Mouse (Mus musculus): ENCODE results near the gene Nos2. TPM values are rescaled to one million over a fixed set of nuclear protein-coding genes. Genes with fewer than 3 reads are reported as not detected.

The Nos2 gene
- polyA plus RNA-seq, 1 experiment from 2014 or later, result 5.3 TPM

GRCm38 (mm10) chr11:78924111-78924510, 3.5 kb downstream of the Nos2 start:
- Histone ChIP-seq H3K4me2 (replicated peaks; ENCODE audit: low read depth, low read length) (0 out of 2 replicates have a peak overlapping the region, but pooled peaks have one; percentile 61), H3K27me3 (replicated peaks; ENCODE audit: insufficient read depth, low read length) (peaks cover 28% of the 10 kb centered on the region; the same call in 1 of the 2 replicates), H3K9ac (replicated peaks; ENCODE audit: low read depth) (no peak overlapping the region), H3K4me1 (ENCODE audit: insufficient read depth, low read depth, low read length) (peaks cover 7% of the 10 kb centered on the region; the same call in 1 of the 2 replicates), H3K27ac (ENCODE audit: low read length) (peak overlapping the region; percentile 55; the same call in 1 of the 2 replicates), H3K36me3 (ENCODE audit: insufficient read depth, low read length) (no peaks in the 10 kb centered on the region), H3K9me3 (ENCODE audit: low read length) (no peaks in the 10 kb centered on the region), H3K4me3 (ENCODE audit: low read depth, low read length) (no peak overlapping the region)
- WGBS, result 6% methylated on average over 9 of the region's 9 CpGs
- TF ChIP-seq EP300 (IDR thresholded peaks at IDR 0.05), result no peak
- 0 out of 2 replicates have a peak, but pooled peaks have one; percentile 12 for TF ChIP-seq CTCF (IDR thresholded peaks at IDR 0.05)
- DNase-seq (ENCODE audit: low spot score) (peak; percentile 14), ATAC-seq (no peak)

- H3K9me3 ChIP-seq (ENCODE audit: low read length), result no peaks in the 10 kb centered on the region
- WGBS, result under 1% methylated on average over 37 of the region's 37 CpGs
- peaks cover 28% of the 10 kb centered on the region; the same call in 1 of the 2 replicates for H3K27me3 ChIP-seq (replicated peaks; ENCODE audit: insufficient read depth, low read length)
- peak overlapping the region; percentile 35 for H3K4me3 ChIP-seq (ENCODE audit: low read depth, low read length)
- H3K4me2 ChIP-seq (replicated peaks; ENCODE audit: low read depth, low read length), result peak overlapping the region; percentile 61
- H3K9ac ChIP-seq (replicated peaks; ENCODE audit: low read depth), result 0 out of 2 replicates have a peak overlapping the region, but pooled peaks have one; percentile 26
- H3K27ac ChIP-seq (ENCODE audit: low read length), result 0 out of 2 replicates have a peak overlapping the region, but pooled peaks have one; percentile 14
- no peak for TF ChIP-seq EP300 (IDR thresholded peaks at IDR 0.05)
- TF ChIP-seq CTCF (IDR thresholded peaks at IDR 0.05), result no peak
- no peaks in the 10 kb centered on the region for H3K36me3 ChIP-seq (ENCODE audit: insufficient read depth, low read length)
- H3K4me1 ChIP-seq (ENCODE audit: insufficient read depth, low read depth, low read length), result peaks cover 12% of the 10 kb centered on the region; the same call in 1 of the 2 replicates
- peak; percentile 77 for ATAC-seq
- DNase-seq (ENCODE audit: low spot score), result peak; percentile 33
Measured at GRCm38 (mm10) chr11:78924916-78925315, 4.3 kb downstream of the Nos2 start.

GRCm38 (mm10) chr11:78929345-78929744, 8.8 kb downstream of the Nos2 start:
- Histone ChIP-seq H3K4me2 (replicated peaks; ENCODE audit: low read depth, low read length) (no peak overlapping the region), H3K36me3 (ENCODE audit: insufficient read depth, low read length) (no peaks in the 10 kb centered on the region), H3K9me3 (ENCODE audit: low read length) (no peaks in the 10 kb centered on the region), H3K27ac (ENCODE audit: low read length) (no peak overlapping the region), H3K27me3 (replicated peaks; ENCODE audit: insufficient read depth, low read length) (peaks cover 23% of the 10 kb centered on the region; the same call in 1 of the 2 replicates), H3K4me1 (ENCODE audit: insufficient read depth, low read depth, low read length) (peaks cover 12% of the 10 kb centered on the region; the same call in 1 of the 2 replicates), H3K9ac (replicated peaks; ENCODE audit: low read depth) (no peak overlapping the region), H3K4me3 (ENCODE audit: low read depth, low read length) (no peak overlapping the region)
- peak; percentile 82 for DNase-seq (ENCODE audit: low spot score)
- ATAC-seq, result peak; percentile 74
- TF ChIP-seq EP300 (IDR thresholded peaks at IDR 0.05), result no peak
- no peak for TF ChIP-seq CTCF (IDR thresholded peaks at IDR 0.05)
- whole genome bisulfite sequencing, result 20% methylated on average over 5 of the region's 5 CpGs

GRCm38 (mm10) chr11:78934307-78934706, 13.7 kb downstream of the Nos2 start:
- no peak for ATAC-seq
- 0 out of 2 replicates have a peak, but pooled peaks cover 6% of the 10 kb centered on the region for H3K4me1 ChIP-seq (ENCODE audit: insufficient read depth, low read depth, low read length)
- DNase-seq (ENCODE audit: low spot score), result no peak
- H3K27me3 ChIP-seq (replicated peaks; ENCODE audit: insufficient read depth, low read length), result no peaks in the 10 kb centered on the region
- no peak overlapping the region for H3K9ac ChIP-seq (replicated peaks; ENCODE audit: low read depth)
- H3K4me3 ChIP-seq (ENCODE audit: low read depth, low read length), result no peak overlapping the region
- WGBS, result 67% methylated on average over 7 of the region's 7 CpGs
- no peak overlapping the region for H3K4me2 ChIP-seq (replicated peaks; ENCODE audit: low read depth, low read length)
- no peaks in the 10 kb centered on the region for H3K36me3 ChIP-seq (ENCODE audit: insufficient read depth, low read length)
- H3K27ac ChIP-seq (ENCODE audit: low read length), result peak overlapping the region; percentile 81
- H3K9me3 ChIP-seq (ENCODE audit: low read length), result no peaks in the 10 kb centered on the region
- TF ChIP-seq CTCF (IDR thresholded peaks at IDR 0.05) (no peak), EP300 (IDR thresholded peaks at IDR 0.05) (no peak)

- no peaks in the 10 kb centered on the region for H3K9me3 ChIP-seq (ENCODE audit: low read length)
- H3K4me2 ChIP-seq (replicated peaks; ENCODE audit: low read depth, low read length), result no peak overlapping the region
- H3K9ac ChIP-seq (replicated peaks; ENCODE audit: low read depth), result no peak overlapping the region
- TF ChIP-seq EP300 (IDR thresholded peaks at IDR 0.05) (no peak), CTCF (IDR thresholded peaks at IDR 0.05) (no peak)
- 0 out of 2 replicates have a peak, but pooled peaks cover 3% of the 10 kb centered on the region for H3K4me1 ChIP-seq (ENCODE audit: insufficient read depth, low read depth, low read length)
- ATAC-seq (peak; percentile 53), DNase-seq (ENCODE audit: low spot score) (peak; percentile 24)
- no peaks in the 10 kb centered on the region for H3K27me3 ChIP-seq (replicated peaks; ENCODE audit: insufficient read depth, low read length)
- 31% methylated on average over 4 of the region's 4 CpGs for WGBS
- no peak overlapping the region for H3K4me3 ChIP-seq (ENCODE audit: low read depth, low read length)
- H3K36me3 ChIP-seq (ENCODE audit: insufficient read depth, low read length), result no peaks in the 10 kb centered on the region
- H3K27ac ChIP-seq (ENCODE audit: low read length), result peak overlapping the region; percentile 81
Measured at GRCm38 (mm10) chr11:78934727-78935126, 14.1 kb downstream of the Nos2 start.

- Histone ChIP-seq H3K27ac (ENCODE audit: low read length) (peak overlapping the region; percentile 81), H3K4me3 (ENCODE audit: low read depth, low read length) (no peak overlapping the region)
Measured at GRCm38 (mm10) chr11:78935178-78935577, 14.6 kb downstream of the Nos2 start.

More at GRCm38 (mm10) chr11:78935178-78935577, 14.6 kb downstream of the Nos2 start:
- no peaks in the 10 kb centered on the region for H3K9me3 ChIP-seq (ENCODE audit: low read length)
- TF ChIP-seq CTCF (IDR thresholded peaks at IDR 0.05) (no peak; the same call in 1 of the 2 replicates), EP300 (IDR thresholded peaks at IDR 0.05) (no peak)
- no peak overlapping the region for H3K9ac ChIP-seq (replicated peaks; ENCODE audit: low read depth)
- no peaks in the 10 kb centered on the region for H3K36me3 ChIP-seq (ENCODE audit: insufficient read depth, low read length)
- no peaks in the 10 kb centered on the region for H3K27me3 ChIP-seq (replicated peaks; ENCODE audit: insufficient read depth, low read length)
- H3K4me1 ChIP-seq (ENCODE audit: insufficient read depth, low read depth, low read length), result 0 out of 2 replicates have a peak, but pooled peaks cover 3% of the 10 kb centered on the region
- peak; percentile 67 for ATAC-seq
- H3K4me2 ChIP-seq (replicated peaks; ENCODE audit: low read depth, low read length), result no peak overlapping the region
- DNase-seq (ENCODE audit: low spot score), result peak; percentile 31
- WGBS, result 61% methylated on average over 6 of the region's 6 CpGs
